Mouse (Mus musculus) erythroblast, embryonic 14.5 days (primary cell): ENCODE results near the gene Rap1gap2. TPM values are rescaled to one million over a fixed set of nuclear protein-coding genes. Genes with fewer than 3 reads are reported as not detected.

Experiments used
- H3K27me3 ChIP-seq: 2 replicates; pipeline ENCODE4 v1.6.1; 2012; ENCODE audit warnings: inconsistent platforms; ENCODE audit not compliant: control insufficient read depth
- H3K36me3 ChIP-seq: 2 replicates; pipeline ENCODE4 v1.6.1; 2012; ENCODE audit warnings: mild to moderate bottlenecking, inconsistent platforms; ENCODE audit not compliant: control insufficient read depth
- H3K4me1 ChIP-seq: 2 replicates; pipeline ENCODE4 v1.6.1; 2012; ENCODE audit warnings: inconsistent platforms; ENCODE audit not compliant: control insufficient read depth
- H3K4me3 ChIP-seq: replicated peaks from 2 replicates; pipeline ENCODE3; 2012; ENCODE audit warnings: moderate library complexity, mild to moderate bottlenecking, inconsistent platforms
- H3K9me3 ChIP-seq: 2 replicates; pipeline ENCODE4 v1.6.1; 2012; ENCODE audit warnings: low read length, inconsistent platforms, mixed read lengths; ENCODE audit not compliant: control insufficient read depth
- GATA1 ChIP-seq: IDR thresholded peaks from 2 replicates; pipeline ENCODE4 v1.6.1; 2012; ENCODE audit warnings: low read length, inconsistent platforms, mixed read lengths
- TAL1 ChIP-seq: IDR thresholded peaks from 3 replicates; pipeline ENCODE4 v1.6.1; 2012; ENCODE audit warnings: low read length, inconsistent platforms, mixed read lengths
- polyA plus RNA-seq: library from polyadenylated mRNA; stranded (reverse); fragments of >175 nt; gene quantifications from 2 replicates; pipeline ENCODE4 v1.2.3, GENCODE M21; 2012

The Rap1gap2 gene
- polyA plus RNA-seq, 1 experiment: 0.03 TPM

DNA sequence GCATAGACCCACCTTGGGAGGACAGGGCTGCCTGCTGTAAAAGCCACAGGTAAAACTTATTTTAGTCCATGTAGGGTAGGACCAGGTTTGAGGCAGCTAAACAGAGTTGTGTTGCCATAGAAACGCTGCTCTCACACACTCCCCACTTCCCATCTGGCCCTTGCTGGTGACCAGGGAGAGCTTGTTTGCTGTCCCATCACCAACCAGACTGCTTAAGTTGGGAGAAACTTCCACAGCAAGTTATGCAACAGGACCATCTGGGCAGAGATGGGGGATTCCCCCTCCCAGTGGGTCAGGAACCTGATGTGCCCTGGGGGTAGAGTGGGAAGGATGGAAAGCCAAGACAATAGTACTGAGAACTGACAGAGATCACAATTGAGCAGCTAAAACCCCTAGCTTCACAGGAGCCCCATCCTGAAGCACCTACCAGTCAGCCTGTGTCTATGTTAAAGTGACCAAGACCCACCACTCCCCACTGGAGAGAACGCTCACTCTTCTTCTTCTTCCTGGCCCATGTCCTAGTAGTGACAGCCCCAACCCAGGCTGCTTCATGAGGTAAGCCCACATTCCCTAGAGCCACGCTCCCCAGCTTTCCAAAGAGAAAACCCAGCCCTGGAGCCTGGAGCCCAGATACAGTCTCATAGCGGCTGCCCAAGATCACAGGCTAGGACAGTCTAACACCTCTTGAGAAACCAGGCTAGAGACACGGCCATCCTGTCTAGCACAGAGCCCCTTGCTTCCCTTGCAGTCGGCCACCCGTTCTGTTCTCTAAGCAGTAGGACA lies 125.1 kb downstream of the Rap1gap2 start:
- H3K9me3 ChIP-seq: no peaks in the 10 kb centered on the region
- no peaks in the 10 kb centered on the region for H3K4me1 ChIP-seq
- no peak overlapping the region for H3K4me3 ChIP-seq
- no peaks in the 10 kb centered on the region for H3K27me3 ChIP-seq
- H3K36me3 ChIP-seq: no peaks in the 10 kb centered on the region
- TF ChIP-seq GATA1: no peak
- no peak for TF ChIP-seq TAL1

DNA sequence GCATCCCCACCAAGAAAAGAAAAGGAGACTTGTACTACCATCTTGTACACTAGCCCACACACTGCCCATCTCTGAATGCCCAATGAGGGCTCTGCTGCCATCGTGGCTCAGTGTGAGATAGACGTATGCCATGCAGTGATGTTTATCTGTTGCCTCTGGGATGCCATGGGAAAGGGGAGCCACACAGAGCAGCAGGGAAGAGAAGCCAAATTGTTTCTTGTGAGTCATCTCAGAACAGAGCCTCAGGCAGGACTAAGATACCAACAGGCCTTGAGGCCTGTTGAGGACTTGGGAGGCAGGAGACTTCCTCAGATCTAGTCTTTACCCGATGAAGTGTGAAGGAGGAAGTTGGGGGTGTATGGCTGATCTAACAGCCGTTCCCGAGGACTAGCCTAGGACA lies 126.8 kb downstream of the Rap1gap2 start:
- no peaks in the 10 kb centered on the region for H3K36me3 ChIP-seq
- no peaks in the 10 kb centered on the region for H3K4me1 ChIP-seq
- no peak for TF ChIP-seq GATA1
- no peak for TF ChIP-seq TAL1
- H3K9me3 ChIP-seq: no peaks in the 10 kb centered on the region
- no peaks in the 10 kb centered on the region for H3K27me3 ChIP-seq
- H3K4me3 ChIP-seq: no peak overlapping the region

DNA sequence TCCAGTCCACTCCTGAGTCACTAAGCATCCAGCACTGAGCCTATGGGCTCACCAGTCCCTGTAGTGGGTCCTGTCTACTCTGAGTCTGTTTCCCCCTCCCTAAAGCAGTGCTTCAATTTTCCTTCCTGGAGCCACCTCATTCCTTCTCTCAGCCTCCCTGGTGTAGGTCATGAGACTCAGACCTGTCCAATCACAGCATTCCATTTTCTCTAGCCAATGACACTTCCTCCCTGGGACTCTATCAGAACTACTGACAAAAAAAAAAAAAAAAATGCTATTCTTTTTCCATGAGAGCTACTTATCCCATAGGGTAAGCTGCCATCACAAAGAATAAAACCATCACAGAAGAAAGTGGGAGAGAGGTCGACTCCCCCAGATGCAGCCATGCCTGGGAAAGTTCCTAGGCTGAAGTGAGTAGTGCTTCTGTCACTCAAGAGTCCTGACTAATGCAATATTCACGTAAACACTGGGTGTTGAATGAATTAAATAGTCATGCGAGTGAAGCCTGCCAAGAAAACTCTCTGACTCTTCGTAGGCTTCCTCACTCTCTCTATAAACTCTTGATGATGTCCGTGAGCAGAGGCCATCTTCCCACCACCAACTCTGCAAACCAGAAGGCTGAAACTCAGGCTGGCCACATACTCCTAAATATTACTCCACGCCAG lies 127.4 kb downstream of the Rap1gap2 start:
- no peak for TF ChIP-seq GATA1
- TF ChIP-seq TAL1: no peak
- Histone ChIP-seq H3K4me3 (no peak overlapping the region), H3K9me3 (no peaks in the 10 kb centered on the region), H3K36me3 (no peaks in the 10 kb centered on the region), H3K4me1 (no peaks in the 10 kb centered on the region), H3K27me3 (no peaks in the 10 kb centered on the region)

DNA sequence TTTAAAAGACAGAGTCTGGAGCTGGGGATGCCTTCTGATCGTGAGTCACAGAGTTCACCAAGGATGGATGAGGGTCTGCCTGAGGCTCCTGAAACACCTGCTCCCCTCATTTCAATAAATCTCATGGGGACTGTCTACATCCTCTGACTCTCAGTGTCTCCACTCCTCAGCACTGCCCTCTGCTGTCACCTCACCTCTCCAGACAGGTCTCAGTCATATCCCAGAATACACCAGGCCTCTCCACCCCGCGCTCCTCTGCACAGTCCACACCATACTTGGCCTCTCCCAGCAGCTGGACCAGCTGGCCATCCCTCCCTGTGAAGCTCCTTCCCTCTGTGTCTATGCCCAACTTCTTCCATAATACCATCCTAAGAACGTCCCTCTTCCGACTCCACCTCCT lies 128.9 kb downstream of the Rap1gap2 start:
- Histone ChIP-seq H3K36me3 (no peaks in the 10 kb centered on the region), H3K4me1 (no peaks in the 10 kb centered on the region), H3K9me3 (no peaks in the 10 kb centered on the region), H3K4me3 (no peak overlapping the region), H3K27me3 (no peaks in the 10 kb centered on the region)
- TF ChIP-seq GATA1 (no peak), TAL1 (no peak)

DNA sequence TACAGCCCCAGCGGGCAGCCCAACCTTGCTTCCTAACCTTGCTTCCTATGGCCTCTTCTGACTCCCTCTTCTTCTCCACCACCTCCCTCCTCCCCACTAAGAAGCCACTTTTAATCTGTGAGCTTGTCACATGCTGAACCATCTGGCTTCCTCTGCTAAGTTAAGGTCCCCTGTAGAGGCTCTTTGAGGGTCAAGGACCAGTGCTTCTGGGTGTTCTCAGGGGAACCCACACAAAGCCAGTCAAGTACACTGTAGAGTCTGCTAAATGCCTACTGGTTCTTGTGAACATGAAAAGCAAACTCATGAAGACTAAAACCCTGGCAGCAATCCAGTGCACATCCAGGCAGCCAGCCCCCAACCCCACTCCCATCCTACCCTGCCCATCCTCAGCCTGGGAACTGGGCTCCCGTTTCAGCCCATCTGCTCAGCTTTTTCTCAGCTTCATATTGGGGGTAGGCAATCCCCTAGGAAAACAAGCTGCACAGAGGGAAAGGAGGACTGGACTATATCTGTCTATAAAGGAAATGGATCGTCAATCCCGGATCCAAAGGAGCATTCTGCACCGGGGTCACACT lies 130.9 kb downstream of the Rap1gap2 start:
- H3K36me3 ChIP-seq: no peaks in the 10 kb centered on the region
- no peaks in the 10 kb centered on the region for H3K4me1 ChIP-seq

DNA sequence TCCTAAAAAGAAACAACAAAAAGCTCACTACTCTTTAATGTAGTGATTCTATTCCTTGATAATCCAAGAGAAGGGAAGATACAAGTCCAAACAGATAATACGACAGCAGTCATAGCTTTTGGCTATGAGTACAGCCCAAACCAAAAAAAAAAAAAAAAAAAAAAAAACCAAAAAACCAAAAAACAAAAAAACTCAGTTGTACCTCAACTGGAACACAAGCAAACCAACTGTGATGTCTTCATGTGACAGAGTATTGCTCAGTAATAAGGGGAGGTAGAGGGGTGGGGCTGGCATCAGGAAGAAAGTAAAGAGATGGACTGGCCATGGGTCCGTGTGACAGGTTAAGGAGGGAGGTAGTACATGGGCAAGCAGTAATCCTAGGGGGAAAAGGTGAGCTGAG lies 131.8 kb downstream of the Rap1gap2 start:
- Histone ChIP-seq H3K27me3 (no peaks in the 10 kb centered on the region), H3K4me3 (no peak overlapping the region), H3K36me3 (no peaks in the 10 kb centered on the region), H3K9me3 (no peaks in the 10 kb centered on the region), H3K4me1 (no peaks in the 10 kb centered on the region)
- no peak for TF ChIP-seq GATA1
- TF ChIP-seq TAL1: no peak

More for the DNA sequence above, 130.9 kb downstream of the Rap1gap2 start:
- H3K9me3 ChIP-seq: no peaks in the 10 kb centered on the region
- H3K4me3 ChIP-seq: no peak overlapping the region
- no peaks in the 10 kb centered on the region for H3K27me3 ChIP-seq
- no peak for TF ChIP-seq TAL1
- TF ChIP-seq GATA1: no peak

DNA sequence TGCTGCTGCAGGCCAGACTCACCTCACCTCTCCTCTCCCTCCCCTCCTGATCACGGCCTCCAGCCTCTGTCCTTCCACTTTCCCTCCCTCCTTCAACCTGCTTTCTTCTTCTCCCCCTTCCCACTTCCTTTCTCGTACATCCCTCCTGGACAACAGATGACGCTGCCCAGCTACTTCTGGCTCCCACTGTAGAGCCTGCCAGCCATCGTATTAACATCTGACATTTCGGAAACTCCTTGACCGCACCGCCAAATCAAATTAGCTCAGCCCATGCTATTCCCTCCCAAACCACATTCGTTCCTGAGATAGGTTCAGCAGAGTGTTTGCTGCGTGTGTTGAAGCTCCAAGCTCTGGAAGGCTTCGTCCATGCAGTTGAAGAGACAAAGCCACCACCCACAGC lies 138.0 kb downstream of the Rap1gap2 start:
- H3K27me3 ChIP-seq: no peaks in the 10 kb centered on the region
- no peaks in the 10 kb centered on the region for H3K4me1 ChIP-seq
- H3K36me3 ChIP-seq: no peaks in the 10 kb centered on the region
- H3K9me3 ChIP-seq: no peaks in the 10 kb centered on the region
- TF ChIP-seq TAL1 (no peak), GATA1 (no peak)
- H3K4me3 ChIP-seq: no peak overlapping the region

DNA sequence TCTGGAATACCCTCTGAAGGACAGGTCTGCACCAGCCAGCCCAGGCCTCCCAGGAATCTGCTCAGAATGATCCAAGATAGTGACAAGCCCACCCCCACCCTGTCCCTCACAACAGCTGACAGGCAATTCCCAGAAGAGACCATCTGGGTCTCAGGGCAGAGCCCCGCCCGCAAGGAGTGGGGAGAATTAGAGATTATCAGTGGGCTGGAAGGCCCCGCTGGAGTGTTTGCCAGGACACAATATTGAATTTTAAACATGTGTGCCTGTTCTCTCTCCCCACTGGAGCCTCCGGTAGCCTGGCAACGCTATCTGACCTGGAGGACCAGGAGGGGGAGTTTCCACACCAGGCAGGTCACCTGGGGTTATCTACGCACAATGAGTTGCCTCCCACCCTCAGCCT lies 142.5 kb downstream of the Rap1gap2 start:
- H3K27me3 ChIP-seq: no peaks in the 10 kb centered on the region
- H3K4me1 ChIP-seq: no peaks in the 10 kb centered on the region
- no peak for TF ChIP-seq TAL1
- no peak for TF ChIP-seq GATA1
- no peaks in the 10 kb centered on the region for H3K9me3 ChIP-seq
- H3K4me3 ChIP-seq: no peak overlapping the region
- no peaks in the 10 kb centered on the region for H3K36me3 ChIP-seq

DNA sequence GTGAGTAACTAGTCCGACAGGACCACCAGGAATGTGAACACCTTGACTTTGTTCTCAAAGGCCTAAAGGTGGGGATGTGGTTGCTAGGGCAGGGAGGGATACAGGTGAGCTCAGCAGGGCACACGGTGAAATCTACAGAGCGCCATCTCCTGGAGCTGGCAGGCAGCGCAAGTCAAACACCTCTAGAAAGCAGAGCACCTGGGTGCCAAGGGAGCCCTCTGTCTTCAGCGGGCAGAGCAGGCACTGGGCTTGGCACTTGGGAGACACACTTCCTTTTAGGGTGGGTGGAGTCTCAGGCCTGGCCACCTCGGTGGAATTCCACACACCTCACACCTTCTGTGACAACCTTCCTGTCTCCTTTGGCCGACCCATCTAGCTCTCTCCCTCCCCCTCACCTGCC lies 145.0 kb downstream of the Rap1gap2 start:
- H3K36me3 ChIP-seq: no peaks in the 10 kb centered on the region
- H3K4me3 ChIP-seq: no peak overlapping the region
- H3K4me1 ChIP-seq: no peaks in the 10 kb centered on the region
- no peaks in the 10 kb centered on the region for H3K9me3 ChIP-seq
- TF ChIP-seq TAL1 (no peak), GATA1 (no peak)
- H3K27me3 ChIP-seq: no peaks in the 10 kb centered on the region
